Mouse (Mus musculus) left cerebral cortex, postnatal 10 days (tissue): ENCODE data around the gene Lrp1. TPM values are rescaled to one million over a fixed set of nuclear protein-coding genes. Genes with fewer than 3 reads are reported as not detected.
"Not testable (repeated sequence)": the region's sequence is repeated elsewhere in the genome, so short reads cannot be mapped to it uniquely, and the experiment has no call there.

Experiments
- DNase-seq, 2 experiments: peaks; one replicate each; pipeline ENCODE4 v3.0.0; 2021 to 2022; ENCODE audit warnings: low spot score in 2 of 2, mixed read lengths in 1 of 2; ENCODE audit errors: extremely low spot score in 1 of 2
- intact Hi-C: fragments of 180-260 bp; cut with DNase I; formaldehyde crosslinking; loops from one replicate; pipeline ENCODE4 v1.15.1; 2025
- total RNA-seq, 2 experiments: library from RNA; stranded (reverse); gene quantifications; 2 replicates each; pipeline ENCODE4 v1.2.3; 2021

Lrp1 gene
- total RNA-seq, 2 experiments from 2014 or later, result 264 to 283 TPM

- DNase-seq, result not testable (repeated sequence)
These were observed 36.7 kb upstream of the Lrp1 start for GRCm38 (mm10) chr10:127657617-127658016.

GRCm38 (mm10) chr10:127654970-127655579 is 34.1 kb upstream of the Lrp1 start:
- DNase-seq, result no peak
- intact Hi-C loops, result no loop called here

More at GRCm38 (mm10) chr10:127657617-127658016, 36.7 kb upstream of the Lrp1 start:
- intact Hi-C loops, result not testable (repeated sequence)

GRCm38 (mm10) chr10:127652906-127653638 is 32.1 kb upstream of the Lrp1 start:
- DNase-seq, result no peak

GRCm38 (mm10) chr10:127645791-127646190 is 24.8 kb upstream of the Lrp1 start:
- DNase-seq, result no peak
- intact Hi-C loops, result no loop called here

More at GRCm38 (mm10) chr10:127652906-127653638, 32.1 kb upstream of the Lrp1 start:
- intact Hi-C loops, result no loop called here

- intact Hi-C loops, result loop anchor here (5.0 kb wide), 1 partner anchor 34 kb away; no protein-coding TSS in a partner anchor
- peak in 1 of 2 experiments; percentile 85 for DNase-seq
These were observed 22.7 kb upstream of the Lrp1 start for GRCm38 (mm10) chr10:127643553-127644238.

- intact Hi-C loops, result loop anchor here (5.0 kb wide), 1 partner anchor 34 kb away; no protein-coding TSS in a partner anchor
- peak in 1 of 2 experiments; percentile 84 for DNase-seq
These were observed 22.0 kb upstream of the Lrp1 start, which contains the start of gene Stat6 for GRCm38 (mm10) chr10:127642772-127643552. Gene Stat6, plus strand, starts transcription at chr10:127642986.

GRCm38 (mm10) chr10:127641861-127642771 is 21.2 kb upstream of the Lrp1 start:
- peak; percentile 81 to 91 for DNase-seq
- intact Hi-C loops, result loop anchor here (5.0 kb wide), 1 partner anchor 35 kb away; no protein-coding TSS in a partner anchor

GRCm38 (mm10) chr10:127640421-127640820 is 19.5 kb upstream of the Lrp1 start:
- intact Hi-C loops, result loop anchor here (5.0 kb wide), 1 partner anchor 37 kb away; no protein-coding TSS in a partner anchor
- DNase-seq, result no peak

- DNase-seq, result no peak
- intact Hi-C loops, result no loop called here
These were observed 11.8 kb upstream of the Lrp1 start for GRCm38 (mm10) chr10:127632668-127633271.

- no peak for DNase-seq
- intact Hi-C loops, result no loop called here
These were observed 10.6 kb upstream of the Lrp1 start for GRCm38 (mm10) chr10:127631261-127632214.

GRCm38 (mm10) chr10:127626433-127626832 is 5.5 kb upstream of the Lrp1 start:
- intact Hi-C loops, result no loop called here
- no peak for DNase-seq

GRCm38 (mm10) chr10:127623439-127624216 is 2.7 kb upstream of the Lrp1 start:
- intact Hi-C loops, result loop anchor here (5.0 kb wide), 1 partner anchor 46 kb away; no protein-coding TSS in a partner anchor
- DNase-seq, result no peak

- intact Hi-C loops, result loop anchor here (5.0 kb wide), 1 partner anchor 45 kb away; no protein-coding TSS in a partner anchor
- no peak for DNase-seq
These were observed 1.7 kb upstream of the Lrp1 start for GRCm38 (mm10) chr10:127622661-127623060.

- intact Hi-C loops, result loop anchor here (5.0 kb wide), 1 partner anchor 45 kb away; no protein-coding TSS in a partner anchor
- peak in 1 of 2 experiments; percentile 78 for DNase-seq
These were observed 1.1 kb upstream of the Lrp1 start for GRCm38 (mm10) chr10:127622057-127622392.
